Mouse (Mus musculus): ENCODE results near the gene Capsl.

Gene Capsl

GRCm38 (mm10) chr15:9435534-9436180 lies at the start of gene Capsl:
Gene Capsl, plus strand, starts transcription at chr15:9436028.
- peak; percentile 76 for DNase-seq

GRCm38 (mm10) chr15:9409475-9409874 lies 26.4 kb upstream of the Capsl start:
- no peak for DNase-seq

GRCm38 (mm10) chr15:9421163-9421562 lies 14.7 kb upstream of the Capsl start:
- no peak for DNase-seq

DNA sequence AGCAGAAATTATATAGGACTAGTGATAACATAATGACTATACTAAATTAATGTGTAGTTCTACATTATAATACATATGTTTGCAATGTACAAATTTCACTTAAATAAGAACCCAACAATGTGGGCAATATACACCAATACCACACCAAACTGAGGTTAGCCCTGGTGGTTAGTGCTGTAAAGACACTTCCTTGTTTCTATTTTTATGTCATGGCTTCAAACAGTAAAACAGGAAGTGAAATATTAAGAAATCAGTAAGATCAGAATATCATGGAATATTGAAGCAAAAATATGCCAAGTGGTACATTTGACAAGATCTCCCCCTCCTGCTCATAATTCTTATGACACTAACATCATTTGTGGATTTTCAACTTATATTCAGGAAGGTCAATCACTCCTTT lies 8.0 kb upstream of the Capsl start:
- DNase-seq, result no peak

- DNase-seq, result no peak
Measured at GRCm38 (mm10) chr15:9429843-9430242, 6.0 kb upstream of the Capsl start.

DNA sequence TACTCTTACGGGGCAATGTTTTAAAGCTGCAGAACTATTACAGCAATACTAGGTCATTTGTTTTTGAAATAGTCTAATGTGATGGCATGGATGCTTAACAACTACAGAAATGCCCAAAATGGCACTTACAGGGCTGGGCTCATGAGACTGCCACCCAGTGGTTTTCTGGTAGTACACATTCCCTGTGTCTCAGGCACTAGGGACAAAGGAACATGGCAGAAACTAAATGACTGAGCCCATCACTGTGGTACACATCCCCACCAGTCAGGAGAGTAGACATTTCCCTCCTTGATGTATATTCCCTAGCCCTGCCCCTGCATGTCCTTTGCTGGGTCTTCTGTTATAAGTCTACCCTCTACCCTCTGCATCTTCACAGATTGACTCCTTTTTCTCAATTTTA lies 16.2 kb downstream of the Capsl start:
- no peak for DNase-seq

DNA sequence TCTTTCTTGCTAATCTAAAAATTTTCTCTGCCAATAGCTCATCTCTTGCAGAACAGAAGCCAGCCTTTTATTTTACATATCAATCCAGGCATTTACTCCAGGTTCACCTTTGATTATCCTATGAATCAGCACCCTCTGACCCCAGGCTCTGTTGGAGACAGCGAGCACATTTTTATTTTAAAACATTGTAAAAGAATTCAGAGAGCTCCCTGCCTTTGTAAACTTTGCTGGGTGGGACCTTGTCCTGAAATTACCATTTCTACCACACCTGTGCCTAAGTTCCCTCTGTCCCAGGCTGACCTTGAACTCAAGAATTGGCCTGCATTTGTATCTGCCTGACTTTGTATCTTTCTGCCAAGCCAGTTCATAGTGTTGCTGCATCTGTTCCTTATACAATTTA lies 17.0 kb downstream of the Capsl start:
- DNase-seq, result no peak

DNA sequence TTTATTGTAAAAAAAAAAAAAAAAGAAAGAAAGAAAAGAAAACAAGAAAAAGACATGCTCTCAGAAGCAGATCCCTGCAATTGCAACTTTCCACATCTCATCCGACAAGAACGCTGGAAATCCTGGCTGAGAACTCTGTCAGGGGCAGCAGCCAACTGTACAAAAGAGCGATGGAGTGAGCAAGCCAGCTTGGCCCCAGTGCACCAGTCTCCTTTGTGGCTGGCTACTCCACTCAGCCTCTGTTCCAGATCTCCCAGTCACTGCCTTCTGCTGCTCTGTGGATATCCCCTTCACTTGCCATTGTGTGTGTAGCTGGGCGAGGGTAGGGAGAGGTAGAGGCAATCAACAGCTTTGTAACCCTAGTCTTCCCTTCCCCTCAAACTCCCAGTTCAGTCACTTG lies 18.4 kb downstream of the Capsl start:
- DNase-seq, result no peak

GRCm38 (mm10) chr15:9455241-9455640 lies 19.4 kb downstream of the Capsl start:
- DNase-seq, result peak; percentile 19

GRCm38 (mm10) chr15:9463521-9464027 lies 27.7 kb downstream of the Capsl start:
- DNase-seq, result no peak

DNA sequence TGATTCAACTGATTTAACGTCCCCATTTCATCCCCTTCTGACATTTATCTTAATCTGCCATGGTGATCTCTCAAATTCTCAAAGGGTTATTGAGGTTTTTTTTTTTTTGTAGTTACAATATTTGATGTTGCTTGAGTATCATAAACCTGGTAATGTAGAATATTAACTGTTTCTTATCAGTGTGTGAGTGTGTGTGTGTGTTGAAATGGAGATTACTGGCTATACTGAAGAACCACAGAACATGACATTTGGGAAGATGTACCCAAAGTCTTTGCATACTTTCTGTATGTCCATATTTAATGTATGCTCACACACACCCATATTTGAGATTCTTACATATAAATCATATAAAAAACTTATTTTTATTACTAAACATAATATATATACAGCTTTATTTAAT lies 28.2 kb downstream of the Capsl start:
- DNase-seq, result no peak

GRCm38 (mm10) chr15:9471053-9471685 lies 35.3 kb downstream of the Capsl start:
- no peak for DNase-seq

GRCm38 (mm10) chr15:9472167-9472566 lies 36.3 kb downstream of the Capsl start:
- no peak for DNase-seq

GRCm38 (mm10) chr15:9472618-9473017 lies 36.8 kb downstream of the Capsl start:
- DNase-seq, result no peak

DNA sequence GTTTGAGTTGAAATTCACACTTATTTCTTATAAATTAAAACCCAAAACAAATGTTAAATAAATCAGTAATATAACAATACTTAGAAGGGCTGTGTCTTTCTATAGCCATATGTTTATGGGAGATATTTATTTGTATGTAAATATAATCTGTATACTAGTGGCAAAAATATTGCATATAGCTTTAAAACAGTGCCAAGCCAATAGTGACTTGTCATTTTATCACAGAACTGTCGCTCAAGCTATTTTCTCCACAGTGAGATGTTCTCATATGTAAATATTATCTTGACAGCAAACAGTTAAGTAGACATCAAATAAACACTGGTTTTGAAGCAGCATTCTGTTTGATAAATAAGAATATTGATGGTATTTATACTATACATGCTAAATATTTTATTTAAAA lies 37.4 kb downstream of the Capsl start:
- no peak for DNase-seq

DNA sequence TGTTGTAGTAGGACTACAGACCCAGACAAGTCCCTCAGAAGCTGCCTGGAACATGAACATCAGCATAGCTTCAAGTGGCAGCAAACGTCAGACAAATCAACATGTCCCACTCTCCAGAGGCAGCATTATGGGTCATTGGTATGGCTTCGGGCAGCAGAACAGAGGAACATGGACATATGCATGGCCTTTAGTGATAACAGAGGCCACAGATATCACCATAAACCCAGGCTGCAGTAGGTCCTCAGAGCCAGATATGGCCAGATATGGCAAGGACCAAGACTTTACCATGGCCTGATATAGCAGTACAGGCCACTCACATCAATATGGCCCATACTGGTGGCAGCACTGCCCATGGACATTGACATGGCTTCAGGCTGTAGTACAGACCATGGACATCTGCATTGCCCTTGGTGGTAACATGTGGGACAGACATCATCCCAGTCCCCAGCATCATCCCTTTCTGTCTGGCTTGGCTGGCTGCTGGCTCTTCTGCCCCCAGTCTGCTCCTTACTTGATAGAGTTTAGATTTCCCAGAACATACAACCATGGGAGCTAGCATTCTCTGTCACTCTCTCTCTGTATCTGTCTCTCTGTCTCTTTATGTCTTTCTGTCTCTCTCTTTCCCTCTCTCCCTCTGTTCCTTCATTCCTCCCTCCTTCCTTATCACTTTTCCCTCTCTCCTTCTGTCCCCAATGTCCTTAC lies 53.7 kb downstream of the Capsl start:
- no peak for DNase-seq

DNA sequence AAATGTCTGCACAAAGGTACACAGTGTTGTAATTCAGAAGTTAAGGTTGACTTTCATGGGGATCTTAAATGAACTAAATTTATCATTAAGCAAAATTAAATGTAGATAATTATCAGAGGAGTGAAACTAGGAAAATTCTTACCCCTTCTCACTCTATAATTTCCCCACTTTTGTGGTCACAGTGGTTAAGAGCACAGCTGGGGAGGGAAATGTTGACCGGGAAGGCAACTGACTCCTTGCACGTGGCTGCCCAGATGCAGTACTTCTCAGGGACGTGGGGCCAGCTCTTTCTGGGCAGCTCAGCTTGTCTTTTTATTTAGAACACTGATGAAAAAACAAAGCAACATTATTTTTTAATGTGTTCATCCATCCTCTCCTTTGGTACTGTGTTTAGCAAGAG lies 56.2 kb downstream of the Capsl start:
- DNase-seq, result no peak

Data from lung, postnatal 14 days (tissue).